Mouse (Mus musculus) megakaryocyte, embryonic 14.5 days (primary cell): ENCODE data around the gene BC107364. TPM values are rescaled to one million over a fixed set of nuclear protein-coding genes. Genes with fewer than 3 reads are reported as not detected.
"Not testable (repeated sequence)": the region's sequence is repeated elsewhere in the genome, so short reads cannot be mapped to it uniquely, and the experiment has no call there.

Source experiments
- H3K27me3 ChIP-seq: replicated peaks from 2 replicates; pipeline ENCODE3; 2012; ENCODE audit warnings: inconsistent platforms
- H3K36me3 ChIP-seq: replicated peaks from 2 replicates; pipeline ENCODE3; 2012; ENCODE audit warnings: low read length, inconsistent platforms, mixed read lengths
- H3K4me1 ChIP-seq: 2 replicates; pipeline ENCODE4 v1.6.1; 2012; ENCODE audit warnings: inconsistent platforms
- H3K4me3 ChIP-seq: replicated peaks from 2 replicates; pipeline ENCODE3; 2012; ENCODE audit warnings: moderate library complexity, mild to moderate bottlenecking, inconsistent platforms
- H3K9me3 ChIP-seq: 2 replicates; pipeline ENCODE4 v1.6.1; 2012; ENCODE audit warnings: inconsistent platforms
- FLI1 ChIP-seq: IDR thresholded peaks from 2 replicates; pipeline ENCODE4 v1.6.1; 2012; ENCODE audit warnings: low read length, inconsistent platforms, mixed read lengths
- GATA1 ChIP-seq: IDR thresholded peaks from 3 replicates; pipeline ENCODE4 v1.6.1; 2012; ENCODE audit warnings: mixed read lengths, low read length, inconsistent platforms, borderline replicate concordance
- polyA plus RNA-seq: library from polyadenylated mRNA; stranded (reverse); fragments of >175 nt; gene quantifications from 2 replicates; pipeline ENCODE4 v1.2.3, GENCODE M21; 2012; ENCODE audit warnings: low replicate concordance; ENCODE audit not compliant: insufficient read depth

The BC107364 gene
- polyA plus RNA-seq, 1 experiment: not detected

DNA sequence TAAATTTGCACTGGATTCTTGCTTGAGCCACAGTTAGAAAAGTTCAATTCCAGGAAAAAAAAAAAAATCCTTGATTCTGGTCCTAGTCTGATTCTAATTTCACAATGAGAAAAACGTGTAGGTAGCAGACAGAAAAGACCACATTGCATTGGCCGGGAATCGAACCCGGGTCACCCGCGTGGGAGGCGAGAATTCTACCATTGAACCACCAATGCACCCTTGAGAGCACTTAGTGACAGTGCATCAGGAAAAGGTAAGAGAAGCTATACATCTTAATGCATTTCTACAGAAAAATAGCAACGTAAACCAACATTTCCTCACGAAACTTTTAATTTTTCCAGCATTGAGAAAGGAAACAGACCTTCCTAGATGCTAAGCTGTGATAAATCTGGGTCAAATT lies 28.2 kb downstream of the BC107364 start:
- H3K9me3 ChIP-seq: no peaks in the 10 kb centered on the region

DNA sequence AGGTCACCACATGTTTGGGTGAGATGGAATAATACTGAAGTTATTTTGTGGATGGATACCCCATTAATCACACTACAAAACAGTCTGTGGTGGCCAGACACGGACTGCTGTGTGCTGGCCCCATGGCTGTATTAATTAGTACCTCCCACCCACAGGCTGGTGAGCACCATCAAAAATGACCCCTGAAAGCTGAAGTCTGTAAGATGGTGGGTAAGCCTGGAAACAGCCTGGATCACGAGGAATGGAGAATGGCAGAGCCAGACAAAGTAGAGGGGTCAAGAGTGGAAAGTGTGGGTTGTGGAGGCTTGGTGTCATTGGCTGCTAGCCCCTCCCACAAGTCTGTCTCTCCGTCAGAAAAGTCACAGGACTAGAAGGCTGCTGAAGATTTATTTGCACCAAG lies 31.3 kb downstream of the BC107364 start:
- H3K27me3 ChIP-seq: peaks cover 45% of the 10 kb centered on the region
- H3K4me1 ChIP-seq: peaks cover 3% of the 10 kb centered on the region; the same call in 1 of the 2 replicates
- TF ChIP-seq GATA1: no peak
- no peak for TF ChIP-seq FLI1
- no peak overlapping the region for H3K4me3 ChIP-seq
- no peaks in the 10 kb centered on the region for H3K9me3 ChIP-seq
- no peaks in the 10 kb centered on the region for H3K36me3 ChIP-seq

More for the DNA sequence above, 28.2 kb downstream of the BC107364 start:
- TF ChIP-seq FLI1 (no peak), GATA1 (no peak)
- Histone ChIP-seq H3K4me1 (peaks cover 13% of the 10 kb centered on the region), H3K36me3 (no peaks in the 10 kb centered on the region), H3K4me3 (no peak overlapping the region), H3K27me3 (peaks cover 46% of the 10 kb centered on the region)

DNA sequence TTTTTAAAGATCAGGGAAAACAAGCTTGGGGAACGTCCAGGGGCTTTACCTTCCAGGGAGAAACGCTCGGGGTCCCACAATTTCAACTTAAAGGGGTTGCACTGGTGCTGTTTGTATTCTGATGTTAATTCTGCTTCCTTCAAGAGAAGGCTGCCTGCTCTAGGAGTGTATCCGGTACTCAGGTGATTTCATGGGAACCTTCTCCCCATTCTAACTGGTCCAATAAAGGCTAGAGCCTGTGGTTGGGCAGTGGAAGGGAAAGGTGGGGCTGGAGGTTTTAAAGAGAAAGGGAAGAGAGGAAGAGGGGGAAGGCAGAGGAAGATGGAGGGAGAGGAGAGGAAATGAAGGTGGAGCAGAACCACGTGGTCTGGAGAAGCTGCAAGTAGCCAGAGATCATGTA lies 33.2 kb downstream of the BC107364 start:
- not testable (repeated sequence) for H3K9me3 ChIP-seq, H3K4me3 ChIP-seq, H3K36me3 ChIP-seq, H3K4me1 ChIP-seq
- peaks cover 38% of the 10 kb centered on the region for H3K27me3 ChIP-seq

GRCm38 (mm10) chr3:96417850-96418815 lies 34.0 kb downstream of the BC107364 start:
- Histone ChIP-seq H3K36me3 (no peaks in the 10 kb centered on the region), H3K27me3 (peaks cover 32% of the 10 kb centered on the region), H3K4me3 (no peak overlapping the region), H3K4me1 (peaks cover 11% of the 10 kb centered on the region), H3K9me3 (no peaks in the 10 kb centered on the region)
- TF ChIP-seq FLI1 (no peak), GATA1 (no peak)

GRCm38 (mm10) chr3:96416595-96416994 lies 35.5 kb downstream of the BC107364 start:
- Histone ChIP-seq H3K9me3 (no peaks in the 10 kb centered on the region), H3K27me3 (peaks cover 17% of the 10 kb centered on the region), H3K36me3 (peaks cover 2% of the 10 kb centered on the region), H3K4me1 (peaks cover 11% of the 10 kb centered on the region), H3K4me3 (no peak overlapping the region)
- no peak for TF ChIP-seq FLI1
- TF ChIP-seq GATA1: no peak

DNA sequence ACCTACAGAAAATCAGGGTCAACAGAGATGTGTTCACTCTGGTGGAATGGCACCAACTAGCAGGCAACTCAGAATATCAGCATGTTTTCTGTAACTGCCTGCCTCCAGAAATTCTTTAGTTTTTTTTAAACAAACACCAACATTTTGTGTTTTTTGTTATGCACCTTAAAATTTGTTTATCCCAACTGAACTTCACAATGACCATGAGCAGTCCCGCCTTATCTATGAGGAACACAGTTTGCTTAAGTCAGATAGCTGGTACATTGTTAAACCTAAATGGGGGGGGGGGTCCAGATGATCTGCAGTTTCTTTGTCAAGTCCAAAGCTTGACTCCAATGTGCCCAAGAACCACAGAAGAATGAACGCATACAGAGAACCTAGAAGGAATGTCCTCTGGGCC lies 36.0 kb downstream of the BC107364 start:
- Histone ChIP-seq H3K9me3 (no peaks in the 10 kb centered on the region), H3K4me3 (no peak overlapping the region), H3K36me3 (peaks cover 2% of the 10 kb centered on the region), H3K27me3 (peaks cover 16% of the 10 kb centered on the region), H3K4me1 (peaks cover 11% of the 10 kb centered on the region)
- TF ChIP-seq FLI1: no peak
- TF ChIP-seq GATA1: no peak

GRCm38 (mm10) chr3:96414951-96415327 lies 37.2 kb downstream of the BC107364 start:
- Histone ChIP-seq H3K4me3 (peak overlapping the region; percentile 93), H3K27me3 (peaks cover 20% of the 10 kb centered on the region), H3K36me3 (peaks cover 2% of the 10 kb centered on the region), H3K9me3 (0 out of 2 replicates have a peak, but pooled peaks cover 2% of the 10 kb centered on the region), H3K4me1 (peaks cover 14% of the 10 kb centered on the region)
- TF ChIP-seq GATA1 (no peak), FLI1 (no peak)

- no peak for TF ChIP-seq FLI1
- TF ChIP-seq GATA1: no peak
- Histone ChIP-seq H3K4me3 (peak overlapping the region; percentile 93), H3K4me1 (peaks cover 20% of the 10 kb centered on the region), H3K36me3 (peaks cover 2% of the 10 kb centered on the region), H3K27me3 (peaks cover 24% of the 10 kb centered on the region), H3K9me3 (peaks cover 8% of the 10 kb centered on the region; the same call in 1 of the 2 replicates)
Observed at GRCm38 (mm10) chr3:96414126-96414950, 37.8 kb downstream of the BC107364 start.

DNA sequence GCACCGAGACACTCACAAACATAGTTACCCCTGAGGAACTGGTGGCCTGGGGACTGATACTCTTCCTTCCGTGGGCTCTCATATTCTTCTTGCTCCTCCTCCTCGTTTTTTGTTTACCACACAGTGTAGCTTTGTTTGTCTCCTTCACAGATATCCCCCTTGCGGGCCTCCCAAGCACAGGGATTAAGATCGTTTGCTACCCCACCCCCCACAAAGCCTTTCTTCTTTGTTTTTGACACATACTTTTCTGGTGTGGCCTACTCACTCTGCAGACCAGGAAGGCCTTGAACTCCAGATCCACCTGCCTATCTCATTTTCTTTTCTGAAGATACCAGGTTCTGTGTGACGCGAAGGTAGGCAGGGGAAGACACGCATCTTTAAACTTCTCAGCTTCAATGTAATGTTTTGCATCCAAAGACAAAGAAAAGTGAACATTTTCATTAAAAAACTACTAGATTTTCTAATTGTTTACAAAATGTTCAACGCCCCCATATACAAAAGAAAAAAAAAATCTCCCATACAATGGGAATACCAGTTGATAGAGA lies 38.5 kb downstream of the BC107364 start:
- no peak for TF ChIP-seq FLI1
- no peak for TF ChIP-seq GATA1
- peaks cover 9% of the 10 kb centered on the region for H3K9me3 ChIP-seq
- peaks cover 25% of the 10 kb centered on the region for H3K4me1 ChIP-seq
- H3K27me3 ChIP-seq: peaks cover 27% of the 10 kb centered on the region
- H3K4me3 ChIP-seq: peak overlapping the region; percentile 93
- peaks cover 2% of the 10 kb centered on the region for H3K36me3 ChIP-seq

DNA sequence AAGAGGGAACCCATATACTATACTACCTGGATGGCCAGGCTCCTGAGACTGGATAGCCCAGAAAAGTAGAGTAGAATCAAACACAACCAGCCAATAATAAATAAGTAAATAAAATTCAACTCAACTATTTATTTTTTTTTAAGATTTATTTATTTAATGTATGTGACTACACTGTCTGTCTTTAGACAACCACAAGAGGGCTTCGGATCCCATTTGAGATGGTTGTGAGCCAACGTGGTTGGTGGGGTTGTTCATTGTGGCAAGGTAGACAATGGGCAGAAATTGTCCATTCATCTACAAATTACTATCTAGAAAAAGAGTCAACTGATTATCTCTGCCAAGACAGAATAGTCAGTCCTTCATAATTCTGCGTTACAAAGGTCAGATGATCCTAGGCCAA lies 40.3 kb downstream of the BC107364 start:
- Histone ChIP-seq H3K9me3 (peaks cover 22% of the 10 kb centered on the region), H3K4me3 (no peak overlapping the region), H3K4me1 (peaks cover 25% of the 10 kb centered on the region), H3K36me3 (peaks cover 2% of the 10 kb centered on the region), H3K27me3 (peaks cover 38% of the 10 kb centered on the region)
- no peak for TF ChIP-seq FLI1
- TF ChIP-seq GATA1: no peak
